10 mouse cellular contexts compared by ENCODE assay signal in the genomic region with DNA sequence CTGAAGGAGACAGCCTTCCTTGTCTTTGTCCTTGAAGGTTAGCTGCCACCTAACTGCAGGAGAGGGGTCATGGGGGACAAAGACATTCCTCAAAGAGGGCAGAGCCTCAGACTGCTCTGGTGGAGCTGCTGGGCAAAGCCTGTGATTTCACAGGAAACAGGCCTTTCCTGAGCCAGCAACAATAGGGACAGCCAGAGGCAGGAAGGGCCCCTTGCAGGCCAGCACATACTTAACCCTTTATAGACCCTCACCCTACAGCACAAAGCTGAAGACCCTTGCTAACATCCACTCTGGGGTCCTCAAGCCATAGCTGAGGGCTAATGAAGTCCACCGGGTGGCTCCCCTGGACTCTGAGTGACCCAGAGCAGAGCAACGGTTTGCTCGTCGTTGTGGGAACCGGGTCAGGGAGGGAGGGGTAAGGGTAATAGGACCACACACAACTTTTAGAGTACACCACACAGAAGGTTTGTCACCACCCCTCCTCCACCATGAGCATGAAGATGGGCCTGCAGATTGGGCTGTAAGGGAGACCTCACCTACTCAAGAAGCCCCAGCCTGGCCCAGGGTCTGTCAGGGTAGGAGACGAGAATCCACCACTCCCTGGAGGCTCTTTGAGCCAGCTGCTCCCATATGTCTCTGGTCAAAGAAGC. TPM values are rescaled to one million over a fixed set of nuclear protein-coding genes. Genes with fewer than 3 reads are reported as not detected.
DNase-seq lines count a peak whose midpoint lies in the region; ATAC-seq lines count a peak whose summit lies in the region.
"Had no signal": no experiment of that assay in that cellular context is flagged by ENCODE, and none has a peak within 500 bp of the region (broad histone marks: within the 10 kb centered on the region; RNA-seq: fewer than 3 reads in every experiment).

No protein-coding gene starts in this region.

- peaks cover 8% of the 10 kb centered on the region for H3K4me1 ChIP-seq in midbrain, embryonic 11.5 days (ENCODE audit: control insufficient read depth, insufficient read depth, low read length)
- no peaks in the 10 kb centered on the region for H3K4me1 ChIP-seq in midbrain, embryonic 15.5 days
- peaks cover 39% of the 10 kb centered on the region for H3K4me1 ChIP-seq in limb, embryonic 15.5 days

- DNase-seq in midbrain, embryonic 11.5 days (ENCODE audit: low spot score, missing footprints), result peak; percentile 86
- DNase-seq in heart, postnatal 36 days, result peak; percentile 50 to 64
- peak; percentile 70 for DNase-seq in retina, embryonic 14.5 days (ENCODE audit: low spot score)
- no peak for DNase-seq in frontal cortex, postnatal 25 days (ENCODE audit: low spot score in 2 of 2)
- no peak for DNase-seq in thymus, postnatal 4 days
- DNase-seq in urinary bladder, postnatal 25 days (ENCODE audit: low spot score), result no peak

- 0 out of 2 replicates have a peak, but pooled peaks have one; percentile 19 for ATAC-seq in midbrain, embryonic 11.5 days (ENCODE audit: low FRiP score)
- no peak for ATAC-seq in midbrain, embryonic 15.5 days (replicated peaks)
- no peak for ATAC-seq in limb, embryonic 15.5 days (ENCODE audit: insufficient number of reproducible peaks, low FRiP score, low TSS enrichment, low read depth)
- ATAC-seq: Patski had no signal

- H3K9ac ChIP-seq in midbrain, embryonic 11.5 days (ENCODE audit: low read length), result no peak overlapping the region
- no peak overlapping the region for H3K9ac ChIP-seq in midbrain, embryonic 15.5 days
- H3K9ac ChIP-seq in limb, embryonic 15.5 days, result no peak overlapping the region
- H3K9ac ChIP-seq: midbrain, embryonic 12.5 days had no signal

- H3K9me3 ChIP-seq in midbrain, embryonic 11.5 days (ENCODE audit: control insufficient read depth, low read length), result no peaks in the 10 kb centered on the region
- no peaks in the 10 kb centered on the region for H3K9me3 ChIP-seq in midbrain, embryonic 15.5 days
- no peaks in the 10 kb centered on the region for H3K9me3 ChIP-seq in limb, embryonic 15.5 days
- H3K9me3 ChIP-seq: midbrain, embryonic 12.5 days had no signal

- H3K4me2 ChIP-seq in midbrain, embryonic 11.5 days, result no peak overlapping the region
- no peak overlapping the region for H3K4me2 ChIP-seq in midbrain, embryonic 15.5 days
- H3K4me2 ChIP-seq in limb, embryonic 15.5 days, result no peak overlapping the region
- H3K4me2 ChIP-seq: midbrain, embryonic 12.5 days had no signal

- WGBS in midbrain, embryonic 11.5 days, result 51% methylated on average over 6 of the region's 6 CpGs
- 34% methylated on average over 6 of the region's 6 CpGs for WGBS in midbrain, embryonic 15.5 days
- WGBS in limb, embryonic 15.5 days, result 23% methylated on average over 6 of the region's 6 CpGs

- H3K4me3 ChIP-seq in midbrain, embryonic 11.5 days (ENCODE audit: low read depth, low read length), result no peak overlapping the region
- H3K4me3 ChIP-seq in midbrain, embryonic 15.5 days, result no peak overlapping the region
- H3K4me3 ChIP-seq in limb, embryonic 15.5 days, result no peak overlapping the region
- H3K4me3 ChIP-seq: midbrain, embryonic 12.5 days had no signal

- H3K27me3 ChIP-seq in midbrain, embryonic 11.5 days (ENCODE audit: control insufficient read depth, insufficient read depth, low read length), result no peaks in the 10 kb centered on the region
- H3K27me3 ChIP-seq in midbrain, embryonic 15.5 days (replicated peaks), result no peaks in the 10 kb centered on the region
- no peaks in the 10 kb centered on the region for H3K27me3 ChIP-seq in limb, embryonic 15.5 days
- H3K27me3 ChIP-seq: midbrain, embryonic 12.5 days; Patski had no signal

- no peak overlapping the region for H3K27ac ChIP-seq in midbrain, embryonic 11.5 days (ENCODE audit: low read depth, low read length)
- no peak overlapping the region for H3K27ac ChIP-seq in midbrain, embryonic 15.5 days
- H3K27ac ChIP-seq in limb, embryonic 15.5 days, result peak overlapping the region; percentile 68
- H3K27ac ChIP-seq: midbrain, embryonic 12.5 days had no signal

- intact Hi-C loops in heart, postnatal 36 days (cut with DNase I), result loop anchor here (2.0 kb wide), 1 partner anchor 31 kb away; no protein-coding TSS in a partner anchor

- no peaks in the 10 kb centered on the region for H3K36me3 ChIP-seq in midbrain, embryonic 11.5 days (ENCODE audit: control insufficient read depth, insufficient read depth, low read length)
- no peaks in the 10 kb centered on the region for H3K36me3 ChIP-seq in midbrain, embryonic 15.5 days (replicated peaks)
- peaks cover 11% of the 10 kb centered on the region for H3K36me3 ChIP-seq in limb, embryonic 15.5 days
- H3K36me3 ChIP-seq: midbrain, embryonic 12.5 days had no signal

RNA-seq across cellular contexts. Expression of gene Piezo1, which starts 33.5 kb away (rescaled TPM):
- polyA plus RNA-seq in midbrain, embryonic 11.5 days (2014; fragmentation: Nextera tagmentation; extraction: Ambion mirVana), result 2.8 and 4.3 TPM in 2 replicates
- polyA plus RNA-seq in midbrain, embryonic 15.5 days (2015; fragmentation: Nextera tagmentation; extraction: Ambion mirVana), result 2.7 and 3.3 TPM in 2 replicates
- 10 to 100 TPM; 18.8 to 21.6 TPM for total RNA-seq in heart, postnatal 36 days (2021)
- polyA plus RNA-seq in limb, embryonic 15.5 days (2015; fragmentation: Nextera tagmentation; extraction: Ambion mirVana), result 17.5 and 23.3 TPM in 2 replicates

RNA-seq across cellular contexts. Expression of gene Ctu2, which starts 41.7 kb away (rescaled TPM):
- 74.8 and 78.7 TPM in 2 replicates for polyA plus RNA-seq in midbrain, embryonic 11.5 days (2014; fragmentation: Nextera tagmentation; extraction: Ambion mirVana)
- 80.0 and 80.4 TPM in 2 replicates for polyA plus RNA-seq in midbrain, embryonic 15.5 days (2015; fragmentation: Nextera tagmentation; extraction: Ambion mirVana)
- total RNA-seq in heart, postnatal 36 days (2021), result 10 to 100 TPM in 1 of 2 experiments, 1 to 10 TPM in 1; 7.1 to 10.7 TPM
- 40.8 and 47.6 TPM in 2 replicates for polyA plus RNA-seq in limb, embryonic 15.5 days (2015; fragmentation: Nextera tagmentation; extraction: Ambion mirVana)

RNA-seq across cellular contexts. Expression of gene Rnf166, which starts 41.8 kb away (rescaled TPM):
- polyA plus RNA-seq in midbrain, embryonic 11.5 days (2014; fragmentation: Nextera tagmentation; extraction: Ambion mirVana), result 23.2 and 29.7 TPM in 2 replicates
- 34.3 and 41.5 TPM in 2 replicates for polyA plus RNA-seq in midbrain, embryonic 15.5 days (2015; fragmentation: Nextera tagmentation; extraction: Ambion mirVana)
- total RNA-seq in heart, postnatal 36 days (2021), result 10 to 100 TPM; 37.3 to 40.0 TPM
- polyA plus RNA-seq in limb, embryonic 15.5 days (2015; fragmentation: Nextera tagmentation; extraction: Ambion mirVana), result 49.4 and 51.0 TPM in 2 replicates

RNA-seq across cellular contexts. Expression of gene Cdt1, which starts 50.1 kb away (rescaled TPM):
- polyA plus RNA-seq in midbrain, embryonic 11.5 days (2014; fragmentation: Nextera tagmentation; extraction: Ambion mirVana), result 25.7 and 35.8 TPM in 2 replicates
- 7.0 and 8.2 TPM in 2 replicates for polyA plus RNA-seq in midbrain, embryonic 15.5 days (2015; fragmentation: Nextera tagmentation; extraction: Ambion mirVana)
- total RNA-seq in heart, postnatal 36 days (2021), result 1 to 10 TPM; 2.4 to 2.5 TPM
- polyA plus RNA-seq in limb, embryonic 15.5 days (2015; fragmentation: Nextera tagmentation; extraction: Ambion mirVana), result 31.8 and 36.1 TPM in 2 replicates

RNA-seq across cellular contexts. Expression of gene Snai3, which starts 57.1 kb away (rescaled TPM):
- polyA plus RNA-seq in midbrain, embryonic 11.5 days (2014; fragmentation: Nextera tagmentation; extraction: Ambion mirVana), result not detected in 2 replicates
- polyA plus RNA-seq in midbrain, embryonic 15.5 days (2015; fragmentation: Nextera tagmentation; extraction: Ambion mirVana), result not detected in 2 replicates
- 1 to 10 TPM; 2.2 to 5.0 TPM for total RNA-seq in heart, postnatal 36 days (2021)
- polyA plus RNA-seq in limb, embryonic 15.5 days (2015; fragmentation: Nextera tagmentation; extraction: Ambion mirVana), result 0.84 and 3.3 TPM in 2 replicates
- polyA plus RNA-seq: midbrain, embryonic 12.5 days had no signal

Comparison
In these comparisons a context has a peak if more than half of its experiments do, and no peak if none do; other contexts are left out.
1. DNase-seq: peak in midbrain, embryonic 11.5 days (single experiment), heart, postnatal 36 days (2 of 2) and retina, embryonic 14.5 days (single experiment); none in frontal cortex, postnatal 25 days (0 of 2), thymus, postnatal 4 days (single experiment) and urinary bladder, postnatal 25 days (single experiment).